Mouse (Mus musculus): Measurements from ENCODE around the gene Ifi206.

Ifi206 gene

DNA sequence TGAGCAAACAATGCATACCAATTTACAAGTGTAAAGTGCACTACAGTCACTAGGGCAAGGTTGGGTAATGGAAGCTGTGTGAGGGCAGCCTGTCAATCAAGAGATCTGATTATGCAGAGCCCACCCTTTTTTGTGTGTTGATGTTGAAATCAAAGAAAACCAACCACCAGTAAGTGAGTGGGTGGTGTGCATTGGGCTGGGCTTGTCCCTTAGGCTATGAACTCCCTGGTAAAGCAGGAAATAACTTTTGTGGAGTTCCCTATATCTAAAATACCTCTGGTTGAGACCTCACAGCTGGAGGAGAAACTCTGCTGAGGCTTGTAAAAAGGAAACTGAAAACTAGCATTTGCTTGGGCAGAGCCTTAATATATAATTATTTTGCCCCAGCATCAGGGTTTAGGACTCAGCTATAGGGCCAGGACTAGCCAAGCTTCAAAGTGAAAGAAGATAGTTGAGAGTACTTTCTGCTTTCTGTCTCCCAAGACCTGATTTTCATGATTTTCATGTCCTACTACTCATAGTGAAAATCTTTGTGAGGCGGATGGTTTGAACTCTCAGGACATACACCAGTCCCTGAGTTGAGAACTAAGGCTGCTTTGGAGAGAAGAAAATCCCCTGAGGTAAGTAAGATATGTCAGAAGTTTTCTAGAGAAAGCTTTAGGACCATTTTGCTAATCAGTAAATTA is 71.8 kb downstream of the Ifi206 start:
- DNase-seq (ENCODE audit: low spot score): no peak

DNA sequence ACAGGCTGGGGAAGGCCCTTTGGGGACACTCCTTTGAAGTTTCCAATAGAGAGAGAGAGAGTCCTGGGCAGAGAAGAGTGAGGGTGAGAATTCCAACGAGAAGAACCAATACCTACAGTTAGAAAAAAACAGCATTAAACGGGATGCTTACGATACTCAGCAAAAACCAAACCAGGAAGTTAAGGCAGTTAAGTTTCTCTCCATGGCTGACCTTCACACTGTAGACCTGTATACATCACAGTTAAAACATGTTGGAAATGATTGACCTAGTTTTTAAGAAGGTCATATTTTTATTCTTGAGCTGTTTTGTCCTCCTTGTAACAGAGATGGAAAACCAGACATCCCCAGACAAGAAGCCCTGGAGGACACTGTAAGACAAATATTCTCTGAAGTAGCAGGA is 72.3 kb downstream of the Ifi206 start:
- no peak for DNase-seq (ENCODE audit: low spot score)

Measured in retina, embryonic 14.5 days (tissue).